16 mouse cellular contexts compared by ENCODE assay signal in genomic region chr14:101841271-101841670, GRCm38 (mm10).
A peak's percentile ranks its signal among the peaks of the same experiment; 100 is the strongest.
DNase-seq lines count a peak whose midpoint lies in the region; ATAC-seq and TF ChIP-seq lines count a peak whose summit lies in the region.
"Had no signal": no experiment of that assay in that cellular context is flagged by ENCODE, and none has a peak within 500 bp of the region (broad histone marks: within the 10 kb centered on the region; RNA-seq: fewer than 3 reads in every experiment).

No protein-coding gene starts in this region.

- intact Hi-C loops in gastrocnemius, postnatal 36 days (cut with DNase I): no loop called here

- H3K27ac ChIP-seq in layer of hippocampus, adult 2 months: peak overlapping the region; percentile 91
- H3K27ac ChIP-seq in embryonic facial prominence, embryonic 14.5 days (replicated peaks; ENCODE audit: low read depth, low read length): no peak overlapping the region
- no peak overlapping the region; the same call in 1 of the 2 replicates for H3K27ac ChIP-seq in liver, postnatal 0 days (ENCODE audit: low read depth)
- H3K27ac ChIP-seq: embryonic facial prominence, embryonic 12.5 days; hindbrain, postnatal 0 days; macrophage had no signal

- DNase-seq in gastrocnemius, adult 18-20 months (ENCODE audit: low spot score): peak; percentile 38
- DNase-seq in gastrocnemius, postnatal 36 days: no peak
- no peak for DNase-seq in layer of hippocampus, adult 2 months (ENCODE audit: low spot score in 2 of 2)
- DNase-seq in layer of hippocampus, adult 11-12 months (ENCODE audit: low spot score): no peak
- DNase-seq in embryonic facial prominence, embryonic 14.5 days (ENCODE audit: low spot score): no peak
- no peak for DNase-seq in liver, postnatal 0 days
- no peak for DNase-seq in B cell, adult 2 months
- DNase-seq: adrenal gland, postnatal 36 days; cerebellum, adult 18-20 months; gastrocnemius, postnatal 10 days; layer of hippocampus, adult 9-11 months had no signal

- ATAC-seq in embryonic facial prominence, embryonic 14.5 days (ENCODE audit: low read depth): no peak
- ATAC-seq in liver, postnatal 0 days: no peak
- no peak for ATAC-seq in megakaryocyte progenitor cell, adult 5-6 weeks (replicated peaks; ENCODE audit: poor library complexity)
- ATAC-seq: hindbrain, postnatal 0 days; Patski had no signal

- no peaks in the 10 kb centered on the region for H3K9me3 ChIP-seq in embryonic facial prominence, embryonic 14.5 days (ENCODE audit: control insufficient read depth, low read length)
- no peaks in the 10 kb centered on the region for H3K9me3 ChIP-seq in liver, postnatal 0 days (ENCODE audit: low read length)
- H3K9me3 ChIP-seq: embryonic facial prominence, embryonic 12.5 days had no signal

- no peaks in the 10 kb centered on the region for H3K27me3 ChIP-seq in embryonic facial prominence, embryonic 14.5 days (replicated peaks; ENCODE audit: control insufficient read depth, insufficient read depth, low read length)
- no peaks in the 10 kb centered on the region for H3K27me3 ChIP-seq in liver, postnatal 0 days (ENCODE audit: insufficient read depth, low read length)
- H3K27me3 ChIP-seq: embryonic facial prominence, embryonic 12.5 days; Patski had no signal

- TF ChIP-seq CTCF in layer of hippocampus, adult 2 months (conservative IDR thresholded peaks at IDR 0.05): no peak
- TF ChIP-seq CTCF in liver, postnatal 0 days (IDR thresholded peaks at IDR 0.05; ENCODE audit: low read depth): no peak

- no peak overlapping the region for H3K9ac ChIP-seq in embryonic facial prominence, embryonic 14.5 days (ENCODE audit: low read depth, low read length)
- no peak overlapping the region for H3K9ac ChIP-seq in liver, postnatal 0 days (replicated peaks)
- H3K9ac ChIP-seq: embryonic facial prominence, embryonic 12.5 days had no signal

- H3K4me2 ChIP-seq in embryonic facial prominence, embryonic 14.5 days (ENCODE audit: low read depth, low read length): peak overlapping the region; percentile 10
- H3K4me2 ChIP-seq in liver, postnatal 0 days (ENCODE audit: low read depth, low read length): peak overlapping the region; percentile 64
- H3K4me2 ChIP-seq: embryonic facial prominence, embryonic 12.5 days had no signal

- H3K4me1 ChIP-seq in embryonic facial prominence, embryonic 14.5 days (ENCODE audit: control insufficient read depth, insufficient read depth, low read length): peaks cover 17% of the 10 kb centered on the region
- peaks cover 5% of the 10 kb centered on the region; the same call in 1 of the 2 replicates for H3K4me1 ChIP-seq in liver, postnatal 0 days (ENCODE audit: insufficient read depth)

- no peak for TF ChIP-seq EP300 in liver, postnatal 0 days (IDR thresholded peaks at IDR 0.05; ENCODE audit: low read depth)

- no peaks in the 10 kb centered on the region for H3K36me3 ChIP-seq in embryonic facial prominence, embryonic 14.5 days (ENCODE audit: control insufficient read depth, insufficient read depth, low read length)
- no peaks in the 10 kb centered on the region for H3K36me3 ChIP-seq in liver, postnatal 0 days (replicated peaks; ENCODE audit: insufficient read depth, low read length)
- H3K36me3 ChIP-seq: embryonic facial prominence, embryonic 12.5 days had no signal

- WGBS in embryonic facial prominence, embryonic 14.5 days: 81% methylated on average over 5 of the region's 5 CpGs
- WGBS in liver, postnatal 0 days (ENCODE audit: insufficient replicate concordance): 55% methylated on average over 5 of the region's 5 CpGs

- H3K4me3 ChIP-seq in layer of hippocampus, adult 2 months: peak overlapping the region; percentile 65
- peak overlapping the region; percentile 11; the same call in 1 of the 2 replicates for H3K4me3 ChIP-seq in embryonic facial prominence, embryonic 14.5 days (ENCODE audit: low read depth, low read length)
- H3K4me3 ChIP-seq in liver, postnatal 0 days (ENCODE audit: low read depth, low read length): peak overlapping the region; percentile 24
- H3K4me3 ChIP-seq: embryonic facial prominence, embryonic 12.5 days had no signal

Comparison
In these comparisons a context has a peak if more than half of its experiments do, and no peak if none do; other contexts are left out.
1. H3K4me3 ChIP-seq: peak in every context shown above with its lines; median percentile 65 in layer of hippocampus, adult 2 months; 24 in liver, postnatal 0 days; 11 in embryonic facial prominence, embryonic 14.5 days.